Mouse (Mus musculus): ENCODE data around the gene Gadd45g. TPM values are rescaled to one million over a fixed set of nuclear protein-coding genes. Genes with fewer than 3 reads are reported as not detected.

Gadd45g gene
- polyA plus RNA-seq, 1 experiment = 54.1 TPM

GRCm38 (mm10) chr13:51881271-51882128 lies 35.0 kb downstream of the Gadd45g start:
- H3K27ac ChIP-seq (replicated peaks; ENCODE audit: low read depth, low read length) = no peak overlapping the region
- no peak overlapping the region for H3K4me3 ChIP-seq (ENCODE audit: insufficient read depth, low read depth, low read length)
- peaks cover 8% of the 10 kb centered on the region for H3K4me1 ChIP-seq (ENCODE audit: control insufficient read depth, insufficient read depth, insufficient read length, low read length)

DNA sequence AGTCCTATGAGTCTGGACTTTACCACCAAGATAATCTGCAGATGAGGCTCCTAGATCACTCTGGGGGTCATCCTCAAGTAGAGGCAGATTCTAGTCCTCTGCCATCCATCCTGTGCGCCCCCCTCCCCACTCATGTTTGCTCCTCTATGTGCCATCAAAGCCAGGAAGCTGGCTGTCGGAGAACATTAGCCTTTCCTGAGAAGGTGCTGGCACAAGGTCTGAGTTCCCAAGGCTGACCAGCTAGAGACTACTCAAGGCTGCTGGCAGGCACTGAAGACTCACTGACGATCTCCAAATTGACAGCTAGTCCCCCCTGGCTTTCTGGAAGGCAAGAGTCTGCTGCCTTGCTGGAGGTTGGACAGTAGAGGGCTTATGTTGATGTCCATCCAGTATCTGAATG lies 35.7 kb downstream of the Gadd45g start:
- H3K27ac ChIP-seq (replicated peaks; ENCODE audit: low read depth, low read length) = no peak overlapping the region
- H3K4me3 ChIP-seq (ENCODE audit: insufficient read depth, low read depth, low read length) = no peak overlapping the region
- H3K4me1 ChIP-seq (ENCODE audit: control insufficient read depth, insufficient read depth, insufficient read length, low read length) = peaks cover 8% of the 10 kb centered on the region

DNA sequence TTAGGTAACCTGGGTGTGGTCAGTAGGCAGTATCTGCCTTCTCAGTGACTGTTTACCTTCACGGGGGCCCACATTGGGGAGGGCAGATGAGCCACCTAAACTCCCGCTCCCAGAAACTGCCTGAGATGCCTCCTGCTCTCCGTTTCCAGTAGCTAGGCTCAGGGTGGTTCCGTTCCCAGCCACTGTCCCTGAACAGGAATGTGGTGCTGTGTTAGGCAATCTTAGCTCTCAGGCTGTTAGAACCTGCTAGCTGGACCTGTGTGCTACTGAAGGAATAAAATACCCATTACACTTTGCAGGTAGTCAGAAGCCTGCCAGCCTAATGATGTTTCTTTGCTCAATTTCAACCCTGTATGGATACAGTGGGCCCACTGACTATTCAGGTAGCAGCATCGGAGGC lies 37.8 kb downstream of the Gadd45g start:
- Histone ChIP-seq H3K27ac (replicated peaks; ENCODE audit: low read depth, low read length) (no peak overlapping the region), H3K4me3 (ENCODE audit: insufficient read depth, low read depth, low read length) (no peak overlapping the region), H3K4me1 (ENCODE audit: control insufficient read depth, insufficient read depth, insufficient read length, low read length) (peaks cover 10% of the 10 kb centered on the region)

DNA sequence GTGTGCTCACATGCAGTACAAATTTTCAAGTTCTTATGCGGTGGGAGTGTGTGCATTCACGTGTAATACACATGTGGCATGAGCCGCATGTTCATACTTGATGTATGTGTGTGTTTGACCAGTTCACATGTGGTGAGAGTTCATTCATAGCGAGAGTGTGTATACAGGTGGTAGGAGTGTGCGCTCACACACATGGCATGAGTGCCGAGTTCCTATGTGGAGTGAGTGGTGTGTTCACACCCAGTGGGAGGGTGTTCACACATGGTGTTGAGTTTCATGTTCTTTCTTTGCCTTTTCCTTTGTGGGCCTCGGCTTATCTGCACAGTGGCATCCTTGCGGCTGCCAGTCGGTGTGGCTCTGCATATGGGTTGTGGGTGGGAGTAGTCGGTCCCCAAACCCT lies 39.1 kb downstream of the Gadd45g start:
- H3K27ac ChIP-seq (replicated peaks; ENCODE audit: low read depth, low read length) = no peak overlapping the region
- H3K4me1 ChIP-seq (ENCODE audit: control insufficient read depth, insufficient read depth, insufficient read length, low read length) = peaks cover 10% of the 10 kb centered on the region
- H3K4me3 ChIP-seq (ENCODE audit: insufficient read depth, low read depth, low read length) = no peak overlapping the region

- Histone ChIP-seq H3K4me3 (ENCODE audit: insufficient read depth, low read depth, low read length) (no peak overlapping the region), H3K27ac (replicated peaks; ENCODE audit: low read depth, low read length) (no peak overlapping the region), H3K4me1 (ENCODE audit: control insufficient read depth, insufficient read depth, insufficient read length, low read length) (peaks cover 10% of the 10 kb centered on the region)
Observed at GRCm38 (mm10) chr13:51886085-51886484, 39.6 kb downstream of the Gadd45g start.

GRCm38 (mm10) chr13:51886723-51887122 lies 40.2 kb downstream of the Gadd45g start:
- H3K4me3 ChIP-seq (ENCODE audit: insufficient read depth, low read depth, low read length) = no peak overlapping the region
- H3K27ac ChIP-seq (replicated peaks; ENCODE audit: low read depth, low read length) = no peak overlapping the region
- H3K4me1 ChIP-seq (ENCODE audit: control insufficient read depth, insufficient read depth, insufficient read length, low read length) = 0 out of 2 replicates have a peak, but pooled peaks cover 5% of the 10 kb centered on the region

DNA sequence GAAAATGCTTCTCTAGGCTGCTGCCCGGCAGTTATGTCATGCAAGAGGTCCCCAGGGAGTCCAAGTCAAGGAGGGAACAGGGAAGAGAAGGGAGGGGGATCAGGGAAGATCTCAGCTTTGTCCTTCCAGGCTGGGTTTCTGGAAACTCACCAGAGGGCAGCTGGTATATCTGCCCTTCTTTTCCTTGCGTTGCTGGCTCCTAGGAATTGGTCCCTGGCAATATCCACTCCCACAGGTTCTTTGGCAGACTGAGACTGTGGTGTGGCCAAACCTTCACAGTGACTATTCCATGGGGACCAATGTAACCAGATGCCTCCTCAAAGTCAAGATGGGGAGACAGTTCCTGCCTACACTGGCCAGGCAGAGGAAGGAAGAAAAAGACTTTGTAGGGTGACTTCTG lies 41.9 kb downstream of the Gadd45g start:
- no peak overlapping the region for H3K4me3 ChIP-seq (ENCODE audit: insufficient read depth, low read depth, low read length)
- H3K27ac ChIP-seq (replicated peaks; ENCODE audit: low read depth, low read length) = no peak overlapping the region
- H3K4me1 ChIP-seq (ENCODE audit: control insufficient read depth, insufficient read depth, insufficient read length, low read length) = 0 out of 2 replicates have a peak, but pooled peaks cover 2% of the 10 kb centered on the region

GRCm38 (mm10) chr13:51891825-51892532 lies 45.5 kb downstream of the Gadd45g start:
- H3K4me1 ChIP-seq (ENCODE audit: control insufficient read depth, insufficient read depth, insufficient read length, low read length) = 0 out of 2 replicates have a peak, but pooled peaks cover 2% of the 10 kb centered on the region
- H3K27ac ChIP-seq (replicated peaks; ENCODE audit: low read depth, low read length) = no peak overlapping the region
- H3K4me3 ChIP-seq (ENCODE audit: insufficient read depth, low read depth, low read length) = no peak overlapping the region

GRCm38 (mm10) chr13:51897579-51897978 lies 51.1 kb downstream of the Gadd45g start:
- no peak overlapping the region for H3K27ac ChIP-seq (replicated peaks; ENCODE audit: low read depth, low read length)
- H3K4me3 ChIP-seq (ENCODE audit: insufficient read depth, low read depth, low read length) = no peak overlapping the region
- H3K4me1 ChIP-seq (ENCODE audit: control insufficient read depth, insufficient read depth, insufficient read length, low read length) = no peaks in the 10 kb centered on the region

Other genes with a start within 250 kb of the Gadd45g start
- gene Cks2, start 201.4 kb upstream of the Gadd45g start, polyA plus RNA-seq (2012; ENCODE audit: insufficient read depth, insufficient read length, missing spikeins) = 4.1 and 5.5 TPM in 2 replicates
- gene Secisbp2, start 195.0 kb upstream of the Gadd45g start, polyA plus RNA-seq (2012; ENCODE audit: insufficient read depth, insufficient read length, missing spikeins) = 8.0 and 8.2 TPM in 2 replicates
- gene Sema4d, start 52.9 kb upstream of the Gadd45g start, polyA plus RNA-seq (2012; ENCODE audit: insufficient read depth, insufficient read length, missing spikeins) = 1.0 and 1.3 TPM in 2 replicates